Mouse (Mus musculus): ENCODE results near the gene Lats2. TPM values are rescaled to one million over a fixed set of nuclear protein-coding genes. Genes with fewer than 3 reads are reported as not detected.
"Not testable (repeated sequence)": the region's sequence is repeated elsewhere in the genome, so short reads cannot be mapped to it uniquely, and the experiment has no call there.

Lats2 gene
- total RNA-seq, 2 experiments from 2014 or later = 38.1 to 54.2 TPM

- no peak for DNase-seq (ENCODE audit: low spot score in 2 of 2)
These were observed 62.1 kb downstream of the Lats2 start for GRCm38 (mm10) chr14:57696066-57696465.

GRCm38 (mm10) chr14:57695550-57695949, 62.6 kb downstream of the Lats2 start:
- DNase-seq (ENCODE audit: low spot score in 2 of 2) = no peak

GRCm38 (mm10) chr14:57694246-57694645, 63.9 kb downstream of the Lats2 start:
- DNase-seq (ENCODE audit: low spot score in 2 of 2) = no peak

- no peak for DNase-seq (ENCODE audit: low spot score in 2 of 2)
These were observed 65.6 kb downstream of the Lats2 start for GRCm38 (mm10) chr14:57692517-57693130.

- DNase-seq (ENCODE audit: low spot score in 2 of 2) = no peak
These were observed 66.9 kb downstream of the Lats2 start for GRCm38 (mm10) chr14:57691316-57691715.

GRCm38 (mm10) chr14:57690681-57691080, 67.5 kb downstream of the Lats2 start:
- DNase-seq (ENCODE audit: low spot score in 2 of 2) = no peak

- DNase-seq (ENCODE audit: low spot score in 2 of 2) = not testable (repeated sequence)
These were observed 70.1 kb downstream of the Lats2 start for GRCm38 (mm10) chr14:57688066-57688465.

GRCm38 (mm10) chr14:57687441-57687840, 70.7 kb downstream of the Lats2 start:
- no peak for DNase-seq (ENCODE audit: low spot score in 2 of 2)

- no peak for DNase-seq (ENCODE audit: low spot score in 2 of 2)
These were observed 71.5 kb downstream of the Lats2 start for GRCm38 (mm10) chr14:57686647-57687046.

GRCm38 (mm10) chr14:57684579-57684978, 73.6 kb downstream of the Lats2 start:
- peak; percentile 46 to 69 for DNase-seq (ENCODE audit: low spot score in 2 of 2)

- DNase-seq (ENCODE audit: low spot score in 2 of 2) = no peak
These were observed 75.4 kb downstream of the Lats2 start for GRCm38 (mm10) chr14:57682751-57683150.

- peak; percentile 80 to 85 for DNase-seq (ENCODE audit: low spot score in 2 of 2)
These were observed 78.1 kb downstream of the Lats2 start for GRCm38 (mm10) chr14:57679958-57680535.

- no peak for DNase-seq (ENCODE audit: low spot score in 2 of 2)
These were observed 78.7 kb downstream of the Lats2 start for GRCm38 (mm10) chr14:57679523-57679922.

GRCm38 (mm10) chr14:57675481-57675880, 82.7 kb downstream of the Lats2 start:
- DNase-seq (ENCODE audit: low spot score in 2 of 2) = no peak

GRCm38 (mm10) chr14:57665628-57665950, 92.6 kb downstream of the Lats2 start:
- DNase-seq (ENCODE audit: low spot score in 2 of 2) = no peak

- peak; percentile 83 to 85 for DNase-seq (ENCODE audit: low spot score in 2 of 2)
These were observed 93.2 kb downstream of the Lats2 start, which contains the start of gene Xpo4 for GRCm38 (mm10) chr14:57664822-57665627. Gene Xpo4 (minus strand): TSS chr14:57665430.

GRCm38 (mm10) chr14:57664311-57664821, 93.8 kb downstream of the Lats2 start:
- peak; percentile 48 to 66 for DNase-seq (ENCODE audit: low spot score in 2 of 2)

GRCm38 (mm10) chr14:57663630-57664029, 94.6 kb downstream of the Lats2 start:
- DNase-seq (ENCODE audit: low spot score in 2 of 2) = no peak

GRCm38 (mm10) chr14:57658301-57658700, 99.9 kb downstream of the Lats2 start:
- no peak for DNase-seq (ENCODE audit: low spot score in 2 of 2)

GRCm38 (mm10) chr14:57657500-57657899, 100.7 kb downstream of the Lats2 start:
- no peak for DNase-seq (ENCODE audit: low spot score in 2 of 2)

GRCm38 (mm10) chr14:57656519-57656918, 101.7 kb downstream of the Lats2 start:
- not testable (repeated sequence) for DNase-seq (ENCODE audit: low spot score in 2 of 2)

GRCm38 (mm10) chr14:57649501-57649900, 108.7 kb downstream of the Lats2 start:
- DNase-seq (ENCODE audit: low spot score in 2 of 2) = no peak

Measured in adrenal gland, adult 18-20 months (tissue).